Mouse (Mus musculus) CH12.LX (cell line): Measurements from ENCODE around the gene Nub1. TPM values are rescaled to one million over a fixed set of nuclear protein-coding genes. Genes with fewer than 3 reads are reported as not detected.
A peak's percentile ranks its signal among the peaks of the same experiment; 100 is the strongest.

Experiments used
- DNase-seq: peaks from one replicate; pipeline ENCODE4 v3.0.0-alpha.2; 2013; ENCODE audit errors: extremely low read depth
- H3K27ac ChIP-seq: 2 replicates; pipeline ENCODE4 v1.5.1; 2012; ENCODE audit warnings: low read depth, mild to moderate bottlenecking, control low read depth, moderate library complexity; ENCODE audit not compliant: insufficient read depth
- H3K27me3 ChIP-seq: replicated peaks from 2 replicates; pipeline ENCODE3; 2012; ENCODE audit warnings: inconsistent platforms
- H3K36me3 ChIP-seq, 2 experiments: replicated peaks in 1 of 2; 2 replicates each; pipeline versions ENCODE3 to v1.6.1; 2012; ENCODE audit warnings: inconsistent platforms in 1 of 2, low read length in 1 of 2, mild to moderate bottlenecking in 1 of 2, mixed read lengths in 1 of 2, moderate library complexity in 1 of 2; ENCODE audit not compliant: control insufficient read depth in 1 of 2, insufficient read depth in 1 of 2
- H3K4me1 ChIP-seq, 2 experiments: 2 replicates each; pipeline ENCODE4 v1.6.1; 2012; ENCODE audit warnings: inconsistent platforms in 1 of 2, moderate library complexity in 1 of 2; ENCODE audit not compliant: insufficient read depth in 2 of 2, control insufficient read depth in 1 of 2
- H3K4me2 ChIP-seq: 2 replicates; pipeline ENCODE4 v1.6.1; 2012; ENCODE audit warnings: low read depth, mild to moderate bottlenecking, control low read depth; ENCODE audit not compliant: poor library complexity, insufficient read depth, severe bottlenecking
- H3K4me3 ChIP-seq, 3 experiments: fragments of 150-350 bp in 1 of 3; sonication (generic) in 1 of 3; replicated peaks in 1 of 3; 2 replicates each; pipeline versions ENCODE3 to v1.5.1; 2011 to 2012; ENCODE audit warnings: low read depth in 2 of 3, low read length in 2 of 3, mild to moderate bottlenecking in 2 of 3, moderate library complexity in 2 of 3, control low read depth in 1 of 3, improper control_type of control experiment in 1 of 3, inconsistent platforms in 1 of 3, mixed read lengths in 1 of 3; ENCODE audit not compliant: poor library complexity in 1 of 3
- H3K79me2 ChIP-seq: replicated peaks from 2 replicates; pipeline ENCODE4 v1.6.1; 2012; ENCODE audit warnings: mild to moderate bottlenecking, moderate library complexity; ENCODE audit not compliant: control insufficient read depth, poor library complexity, insufficient read depth, severe bottlenecking; ENCODE audit errors: extremely low read depth
- H3K9ac ChIP-seq: 2 replicates; pipeline ENCODE4 v1.6.1; 2012; ENCODE audit warnings: low read depth, mild to moderate bottlenecking, control low read depth, moderate library complexity; ENCODE audit not compliant: insufficient read depth
- H3K9me3 ChIP-seq: replicated peaks from 2 replicates; pipeline ENCODE3; 2012; ENCODE audit warnings: low read length, inconsistent platforms, mixed read lengths
- CHD1 ChIP-seq: IDR thresholded peaks from 2 replicates; pipeline ENCODE4 v1.6.1; 2012; ENCODE audit warnings: low read depth, low read length, improper control_type of control experiment, inconsistent platforms
- CTCF ChIP-seq, 2 experiments: IDR thresholded peaks in 1 of 2; conservative IDR thresholded peaks in 1 of 2; 2 replicates each; pipeline ENCODE4 v1.5.1; 2011 to 2012; ENCODE audit warnings: low read depth in 2 of 2, low read length in 2 of 2, improper control_type of control experiment in 1 of 2, inconsistent platforms in 1 of 2, mild to moderate bottlenecking in 1 of 2, moderate library complexity in 1 of 2
- E2F4 ChIP-seq: IDR thresholded peaks from 2 replicates; pipeline ENCODE4 v1.6.1; 2011; ENCODE audit warnings: low read depth, low read length, improper control_type of control experiment; ENCODE audit not compliant: insufficient replicate concordance
- ETS1 ChIP-seq: conservative IDR thresholded peaks from 2 replicates; pipeline ENCODE4 v1.6.1; 2012; ENCODE audit warnings: low read depth, mild to moderate bottlenecking, inconsistent platforms, low read length, improper control_type of control experiment, moderate library complexity
- GABPA ChIP-seq: IDR thresholded peaks from 2 replicates; pipeline ENCODE4 v1.6.1; 2012; ENCODE audit warnings: low read depth, low read length, improper control_type of control experiment, inconsistent platforms; ENCODE audit not compliant: insufficient replicate concordance
- IRF4 ChIP-seq: IDR thresholded peaks from 2 replicates; pipeline ENCODE4 v1.6.1; 2014; ENCODE audit warnings: low read depth, mild to moderate bottlenecking, inconsistent platforms, low read length, improper control_type of control experiment
- JUN ChIP-seq: IDR thresholded peaks from 2 replicates; pipeline ENCODE4 v1.6.1; 2011; ENCODE audit warnings: low read depth, mild to moderate bottlenecking, low read length, improper control_type of control experiment, moderate library complexity; ENCODE audit not compliant: insufficient read depth
- JUND ChIP-seq: conservative IDR thresholded peaks from 2 replicates; pipeline ENCODE4 v1.6.1; 2011; ENCODE audit warnings: low read depth, low read length, improper control_type of control experiment
- KAT2A ChIP-seq: IDR thresholded peaks from 2 replicates; pipeline ENCODE4 v1.6.1; 2012; ENCODE audit warnings: low read length, improper control_type of control experiment, inconsistent platforms; ENCODE audit not compliant: insufficient replicate concordance
- MAFK ChIP-seq: IDR thresholded peaks from 2 replicates; pipeline ENCODE4 v1.6.1; 2011; ENCODE audit warnings: low read length, improper control_type of control experiment; ENCODE audit not compliant: insufficient replicate concordance
- MAX ChIP-seq: IDR thresholded peaks from 2 replicates; pipeline ENCODE4 v1.6.1; 2011; ENCODE audit warnings: low read length, improper control_type of control experiment
- MXI1 ChIP-seq: IDR thresholded peaks from 2 replicates; pipeline ENCODE4 v1.6.1; 2011; ENCODE audit warnings: mild to moderate bottlenecking, low read depth, low read length, improper control_type of control experiment
- NELFE ChIP-seq: IDR thresholded peaks from 2 replicates; pipeline ENCODE4 v1.6.1; 2011; ENCODE audit warnings: low read depth, low read length, improper control_type of control experiment
- PAX5 ChIP-seq: IDR thresholded peaks from 2 replicates; pipeline ENCODE4 v1.6.1; 2012; ENCODE audit warnings: low read length, inconsistent platforms, mixed read lengths
- POLR2AphosphoS2 ChIP-seq: IDR thresholded peaks from 2 replicates; pipeline ENCODE4 v1.6.1; 2011; ENCODE audit warnings: low read depth, low read length, improper control_type of control experiment
- RAD21 ChIP-seq: IDR thresholded peaks from 2 replicates; pipeline ENCODE4 v1.6.1; 2011; ENCODE audit warnings: low read depth, mild to moderate bottlenecking, low read length, improper control_type of control experiment, moderate library complexity
- RCOR1 ChIP-seq: conservative IDR thresholded peaks from 2 replicates; pipeline ENCODE4 v1.6.1; 2012; ENCODE audit warnings: low read depth, mild to moderate bottlenecking, inconsistent platforms, low read length, improper control_type of control experiment
- SIN3A ChIP-seq: IDR thresholded peaks from 2 replicates; pipeline ENCODE4 v1.6.1; 2012; ENCODE audit warnings: low read length, improper control_type of control experiment, inconsistent platforms
- SMC3 ChIP-seq: IDR thresholded peaks from 2 replicates; pipeline ENCODE4 v1.6.1; 2011; ENCODE audit warnings: low read depth, low read length, improper control_type of control experiment
- UBTF ChIP-seq: IDR thresholded peaks from 2 replicates; pipeline ENCODE4 v1.6.1; 2012; ENCODE audit warnings: low read depth, mild to moderate bottlenecking, inconsistent platforms, low read length, improper control_type of control experiment, moderate library complexity
- ZKSCAN1 ChIP-seq: IDR thresholded peaks from 2 replicates; pipeline ENCODE4 v1.6.1; 2012; ENCODE audit warnings: low read depth, inconsistent platforms, low read length, improper control_type of control experiment, borderline replicate concordance
- ZMIZ1 ChIP-seq: IDR thresholded peaks from 2 replicates; pipeline ENCODE4 v1.6.1; 2012; ENCODE audit warnings: low read depth, mild to moderate bottlenecking, inconsistent platforms, low read length, improper control_type of control experiment
- dilution Hi-C: fragments of 300-500 bp; cut with MboI; formaldehyde crosslinking; loops from 2 replicates; pipeline ENCODE4 v1.14.3; 2020; ENCODE audit warnings: low sequenced_read_pairs; ENCODE audit not compliant: extremely low pct_unique_long_range_greater_than_20kb, extremely low pct_ligation_motif_present
- in situ Hi-C: fragments of 300-500 bp; cut with MboI; formaldehyde crosslinking; loops from 3 replicates; pipeline ENCODE4 v1.14.3; 2019; ENCODE audit warnings: low sequenced_read_pairs, low pct_ligation_motif_present, low pct_unique_long_range_greater_than_20kb, mixed read lengths
- polyA plus RNA-seq: library from polyadenylated mRNA; unstranded; fragments of >175 nt; gene quantifications from 2 replicates; pipeline ENCODE4 v1.2.1, GENCODE M21; 2012; ENCODE audit warnings: low read depth; ENCODE audit not compliant: insufficient read length
- total RNA-seq, 2 experiments: library from RNA; depleted of rRNA; stranded (reverse); fragments of 300-350 nt in 1 of 2; fragments of >200 nt in 1 of 2; gene quantifications; 2 replicates each; pipeline ENCODE4 v1.2.3; 2012 to 2014

The Nub1 gene
- total and polyA plus RNA-seq, 3 experiments, result 58.1 to 83.2 (median 69.3) TPM

DNA sequence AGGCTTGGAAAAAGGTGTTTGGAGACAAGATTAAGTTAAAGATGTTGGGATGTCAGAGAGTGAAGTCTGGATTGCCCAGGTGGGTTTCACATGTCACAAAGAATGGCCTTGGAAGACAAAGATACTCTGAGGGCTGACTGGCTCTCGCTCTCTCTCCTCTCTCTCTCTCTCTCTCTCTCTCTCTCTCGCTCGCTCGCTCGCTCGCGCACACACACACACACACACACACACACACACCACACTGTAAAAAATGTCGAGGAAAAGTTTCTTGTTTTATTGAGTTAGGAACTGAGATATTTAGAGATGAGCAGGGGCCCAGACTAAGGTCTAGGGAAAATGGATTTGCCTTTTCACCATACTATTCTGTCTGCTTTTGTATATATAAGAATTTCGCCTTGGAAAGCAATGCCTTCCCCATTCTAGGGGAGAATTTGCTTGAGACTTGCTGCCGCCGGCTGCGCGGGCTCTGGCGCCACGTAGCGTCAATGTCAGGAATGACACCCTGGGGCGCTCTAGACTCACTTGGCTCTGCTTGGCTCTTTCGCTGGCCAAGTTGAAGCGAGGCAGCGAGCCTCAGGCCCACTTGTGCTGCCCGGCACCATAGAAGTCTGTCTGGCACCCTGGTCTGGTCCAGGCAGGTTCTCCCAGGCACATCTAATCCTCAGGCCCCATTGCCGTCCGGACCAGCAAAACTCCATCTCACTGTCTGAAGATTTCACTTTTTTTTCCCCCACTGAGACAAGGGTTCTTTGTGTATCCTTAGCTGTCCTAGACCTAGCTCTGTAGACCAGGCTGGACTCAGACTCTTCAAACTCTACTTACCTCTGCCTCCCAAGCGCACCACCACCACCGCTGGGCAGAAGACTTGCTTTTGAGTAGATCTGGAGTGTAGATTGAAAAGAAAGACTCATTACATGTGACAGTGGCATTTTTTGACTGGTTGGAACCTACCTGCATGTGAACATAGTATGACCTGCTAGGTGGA is 33.3 kb upstream of the Nub1 start:
- in situ Hi-C loops (loop anchor here (10.0 kb wide), 1 partner anchor 117 kb away; no protein-coding TSS in a partner anchor), dilution Hi-C loops (no loop called here)
- peak; percentile 62 for DNase-seq
- no peak overlapping the region for H3K9ac ChIP-seq
- H3K9me3 ChIP-seq, result peaks cover 3% of the 10 kb centered on the region
- H3K27me3 ChIP-seq, result no peaks in the 10 kb centered on the region
- no peaks in the 10 kb centered on the region for H3K79me2 ChIP-seq
- H3K4me1 ChIP-seq, result peaks cover 0 to 2% of the 10 kb centered on the region in 2 experiments; a peak in 3 of 4 replicates
- peak overlapping the region; percentile 55; the same call in 1 of the 2 replicates for H3K4me2 ChIP-seq
- H3K36me3 ChIP-seq, result no peaks in the 10 kb centered on the region
- TF ChIP-seq E2F4 (no peak), JUN (no peak), MXI1 (no peak), SMC3 (peak; percentile 78), UBTF (no peak), ZMIZ1 (no peak), KAT2A (no peak), CHD1 (no peak), CTCF (conservative IDR thresholded peaks at IDR 0.05 in 1 of 2, IDR thresholded peaks at IDR 0.05 in 1 of 2; ENCODE audit: low read depth in 2 of 2, low read length in 2 of 2) (peak; percentile 82 to 95), RAD21 (peak; percentile 94), GABPA (no peak), IRF4 (peak; percentile 35; the same call in 1 of the 2 replicates), ETS1 (no peak), JUND (no peak), NELFE (no peak), RCOR1 (no peak), MAFK (no peak), PAX5 (no peak)
- H3K27ac ChIP-seq, result no peak overlapping the region
- no peak overlapping the region for H3K4me3 ChIP-seq

GRCm38 (mm10) chr5:24652780-24653179 is 32.6 kb upstream of the Nub1 start:
- dilution Hi-C loops, result no loop called here
- H3K9me3 ChIP-seq, result peaks cover 3% of the 10 kb centered on the region
- H3K4me2 ChIP-seq, result no peak overlapping the region
- no peaks in the 10 kb centered on the region for H3K27me3 ChIP-seq
- no peaks in the 10 kb centered on the region for H3K36me3 ChIP-seq
- peaks cover 0 to 9% of the 10 kb centered on the region in 2 experiments; a peak in 3 of 4 replicates for H3K4me1 ChIP-seq
- DNase-seq, result no peak
- no peaks in the 10 kb centered on the region for H3K79me2 ChIP-seq
- H3K27ac ChIP-seq, result no peak overlapping the region
- in situ Hi-C loops, result loop anchor here (10.0 kb wide), 1 partner anchor 118 kb away; no protein-coding TSS in a partner anchor
- no peak for TF ChIP-seq UBTF
- TF ChIP-seq ZMIZ1, result no peak
- TF ChIP-seq POLR2AphosphoS2, result no peak
- no peak for TF ChIP-seq ZKSCAN1
- no peak for TF ChIP-seq SIN3A
- TF ChIP-seq MAX, result no peak
- no peak for TF ChIP-seq NELFE
- TF ChIP-seq RCOR1, result no peak
- TF ChIP-seq IRF4, result no peak
- H3K4me3 ChIP-seq, result no peak overlapping the region
- H3K9ac ChIP-seq, result no peak overlapping the region
